Mouse (Mus musculus) forebrain, embryonic 16.5 days (tissue): ENCODE data around the gene Sertm1. TPM values are rescaled to one million over a fixed set of nuclear protein-coding genes. Genes with fewer than 3 reads are reported as not detected.

Source experiments
- ATAC-seq: fragments of 200-750 bp; cut with Nextera tagmentation; 2 replicates; pipeline ENCODE4 v1.8.0; 2017; ENCODE audit warnings: mild to moderate bottlenecking, moderate library complexity
- H3K27ac ChIP-seq: fragments of 300-500 bp; sonication (generic); 2 replicates; pipeline ENCODE4 v1.5.1; 2014; ENCODE audit warnings: low read length, control low read depth
- H3K27me3 ChIP-seq: fragments of 300-500 bp; sonication (generic); replicated peaks from 2 replicates; pipeline ENCODE4 v1.6.1; 2014; ENCODE audit warnings: low read length; ENCODE audit not compliant: control insufficient read depth, insufficient read depth
- H3K36me3 ChIP-seq: fragments of 300-500 bp; sonication (generic); 2 replicates; pipeline ENCODE4 v1.6.1; 2014; ENCODE audit not compliant: control insufficient read depth, insufficient read depth
- H3K4me1 ChIP-seq: fragments of 300-500 bp; sonication (generic); replicated peaks from 2 replicates; pipeline ENCODE4 v1.6.1; 2014; ENCODE audit warnings: low read length; ENCODE audit not compliant: control insufficient read depth, insufficient read depth
- H3K4me2 ChIP-seq: fragments of 300-500 bp; sonication (generic); 2 replicates; pipeline ENCODE4 v1.6.1; 2014; ENCODE audit warnings: mild to moderate bottlenecking, low read length, control low read depth
- H3K4me3 ChIP-seq: fragments of 300-500 bp; sonication (generic); replicated peaks from 2 replicates; pipeline ENCODE4 v1.5.1; 2014; ENCODE audit warnings: mild to moderate bottlenecking, low read length, control low read depth
- H3K9ac ChIP-seq: fragments of 300-500 bp; sonication (generic); replicated peaks from 2 replicates; pipeline ENCODE4 v1.6.1; 2014; ENCODE audit warnings: low read depth, low read length, control low read depth
- H3K9me3 ChIP-seq: fragments of 300-500 bp; sonication (generic); 2 replicates; pipeline ENCODE4 v1.6.1; 2016; ENCODE audit warnings: low read length; ENCODE audit not compliant: control insufficient read depth
- WGBS: fragments of 180-500 bp; shearing (Covaris S2); extraction: QIAGEN DNeasy Blood & Tissue Kit; methylation state at CpG from one replicate; pipeline ENCODE4 v1.1.7; 2014; 5-methylcytosine and 5-hydroxymethylcytosine counted together
- polyA plus RNA-seq: library from polyadenylated mRNA; unstranded; fragments of >200 nt; fragmentation: Nextera tagmentation; extraction: Ambion mirVana; gene quantifications from 2 replicates; pipeline ENCODE4 v1.2.1, GENCODE M21; 2015

Gene Sertm1
- 1.3 and 1.8 TPM in 2 replicates for polyA plus RNA-seq

- Histone ChIP-seq H3K36me3 (no peaks in the 10 kb centered on the region), H3K27ac (no peak within 1 kb of the TSS), H3K4me1 (0 out of 2 replicates have a peak, but pooled peaks cover 6% of the 10 kb centered on the region), H3K9ac (peak within 1 kb of the TSS; percentile 56), H3K9me3 (no peaks in the 10 kb centered on the region), H3K4me2 (peak within 1 kb of the TSS; percentile 87), H3K4me3 (peak within 1 kb of the TSS; percentile 57), H3K27me3 (no peaks in the 10 kb centered on the region; the same call in 1 of the 2 replicates)
- ATAC-seq: peak; percentile 99
- WGBS: 0% methylated on average over 38 of the region's 38 CpGs
Observed at GRCm38 (mm10) chr3:54915643-54916071, at the start of gene Sertm1. TSS of gene Sertm1 (minus strand) at chr3:54915887.

- Histone ChIP-seq H3K4me3 (no peak overlapping the region), H3K27me3 (no peaks in the 10 kb centered on the region), H3K9ac (no peak overlapping the region), H3K9me3 (no peaks in the 10 kb centered on the region), H3K4me1 (peaks cover 12% of the 10 kb centered on the region), H3K4me2 (no peak overlapping the region; the same call in 1 of the 2 replicates), H3K27ac (peak overlapping the region; percentile 29), H3K36me3 (no peaks in the 10 kb centered on the region)
- peak; percentile 61 for ATAC-seq
- 3% methylated on average over 3 of the region's 3 CpGs for WGBS
Observed at GRCm38 (mm10) chr3:54964948-54965506, 49.3 kb upstream of the Sertm1 start.

- peak; percentile 85 for ATAC-seq
Observed at GRCm38 (mm10) chr3:54943067-54943810, 27.6 kb upstream of the Sertm1 start.

GRCm38 (mm10) chr3:54934535-54934934 is 18.8 kb upstream of the Sertm1 start:
- no peak overlapping the region for H3K27ac ChIP-seq
- H3K9ac ChIP-seq: no peak overlapping the region
- no peaks in the 10 kb centered on the region for H3K9me3 ChIP-seq
- no peaks in the 10 kb centered on the region for H3K27me3 ChIP-seq
- no peak for ATAC-seq
- no peak overlapping the region for H3K4me2 ChIP-seq
- WGBS: 70% methylated on average over 4 of the region's 4 CpGs
- H3K4me1 ChIP-seq: no peaks in the 10 kb centered on the region
- no peak overlapping the region for H3K4me3 ChIP-seq
- no peaks in the 10 kb centered on the region for H3K36me3 ChIP-seq

More at GRCm38 (mm10) chr3:54943067-54943810, 27.6 kb upstream of the Sertm1 start:
- Histone ChIP-seq H3K4me1 (peaks cover 8% of the 10 kb centered on the region), H3K4me2 (no peak overlapping the region), H3K4me3 (no peak overlapping the region), H3K9me3 (no peaks in the 10 kb centered on the region), H3K36me3 (no peaks in the 10 kb centered on the region), H3K27me3 (no peaks in the 10 kb centered on the region), H3K27ac (peak overlapping the region; percentile 23; the same call in 1 of the 2 replicates), H3K9ac (no peak overlapping the region)
- WGBS: 42% methylated on average over 6 of the region's 6 CpGs

GRCm38 (mm10) chr3:54932599-54932998 is 16.9 kb upstream of the Sertm1 start:
- H3K4me3 ChIP-seq: no peak overlapping the region
- no peaks in the 10 kb centered on the region for H3K36me3 ChIP-seq
- H3K27me3 ChIP-seq: no peaks in the 10 kb centered on the region
- H3K4me2 ChIP-seq: no peak overlapping the region
- no peak for ATAC-seq
- H3K9me3 ChIP-seq: no peaks in the 10 kb centered on the region
- no peak overlapping the region for H3K9ac ChIP-seq
- H3K4me1 ChIP-seq: no peaks in the 10 kb centered on the region
- no peak overlapping the region for H3K27ac ChIP-seq
- WGBS: 91% methylated on average over 4 of the region's 4 CpGs

- Histone ChIP-seq H3K27me3 (no peaks in the 10 kb centered on the region), H3K9me3 (no peaks in the 10 kb centered on the region), H3K27ac (no peak overlapping the region), H3K4me3 (no peak overlapping the region), H3K4me2 (no peak overlapping the region), H3K4me1 (0 out of 2 replicates have a peak, but pooled peaks cover 3% of the 10 kb centered on the region), H3K9ac (no peak overlapping the region), H3K36me3 (no peaks in the 10 kb centered on the region)
- 74% methylated on average over 3 of the region's 3 CpGs for WGBS
- ATAC-seq: no peak
Observed at GRCm38 (mm10) chr3:54920425-54920824, 4.7 kb upstream of the Sertm1 start.

- Histone ChIP-seq H3K36me3 (no peaks in the 10 kb centered on the region), H3K9ac (peak overlapping the region; percentile 56), H3K4me2 (peak overlapping the region; percentile 87), H3K4me3 (peak overlapping the region; percentile 57), H3K27me3 (no peaks in the 10 kb centered on the region; the same call in 1 of the 2 replicates), H3K4me1 (0 out of 2 replicates have a peak, but pooled peaks cover 6% of the 10 kb centered on the region), H3K9me3 (no peaks in the 10 kb centered on the region), H3K27ac (no peak overlapping the region)
- no peak for ATAC-seq
- 2% methylated on average over 31 of the region's 31 CpGs for WGBS
Observed at GRCm38 (mm10) chr3:54914845-54915642, 643 bp downstream of the Sertm1 start.

- Histone ChIP-seq H3K36me3 (no peaks in the 10 kb centered on the region), H3K4me1 (no peaks in the 10 kb centered on the region), H3K4me2 (no peak overlapping the region), H3K27ac (no peak overlapping the region), H3K27me3 (no peaks in the 10 kb centered on the region), H3K9me3 (no peaks in the 10 kb centered on the region), H3K4me3 (no peak overlapping the region), H3K9ac (no peak overlapping the region)
- no peak for ATAC-seq
- 88% methylated on average over 1 of the region's 1 CpGs for WGBS
Observed at GRCm38 (mm10) chr3:54908878-54909277, 6.8 kb downstream of the Sertm1 start.

GRCm38 (mm10) chr3:54897974-54898373 is 17.7 kb downstream of the Sertm1 start:
- Histone ChIP-seq H3K27ac (no peak overlapping the region), H3K4me2 (no peak overlapping the region), H3K4me3 (no peak overlapping the region), H3K36me3 (no peaks in the 10 kb centered on the region), H3K9ac (no peak overlapping the region), H3K4me1 (no peaks in the 10 kb centered on the region), H3K27me3 (no peaks in the 10 kb centered on the region), H3K9me3 (no peaks in the 10 kb centered on the region)
- no peak for ATAC-seq
- WGBS: 92% methylated on average over 10 of the region's 10 CpGs
